Mouse (Mus musculus): Measurements from ENCODE around the gene Clptm1l. TPM values are rescaled to one million over a fixed set of nuclear protein-coding genes. Genes with fewer than 3 reads are reported as not detected.
A peak's percentile ranks its signal among the peaks of the same experiment; 100 is the strongest.

The Clptm1l gene
- polyA plus RNA-seq, 1 experiment from 2014 or later = 81.1 TPM

DNA sequence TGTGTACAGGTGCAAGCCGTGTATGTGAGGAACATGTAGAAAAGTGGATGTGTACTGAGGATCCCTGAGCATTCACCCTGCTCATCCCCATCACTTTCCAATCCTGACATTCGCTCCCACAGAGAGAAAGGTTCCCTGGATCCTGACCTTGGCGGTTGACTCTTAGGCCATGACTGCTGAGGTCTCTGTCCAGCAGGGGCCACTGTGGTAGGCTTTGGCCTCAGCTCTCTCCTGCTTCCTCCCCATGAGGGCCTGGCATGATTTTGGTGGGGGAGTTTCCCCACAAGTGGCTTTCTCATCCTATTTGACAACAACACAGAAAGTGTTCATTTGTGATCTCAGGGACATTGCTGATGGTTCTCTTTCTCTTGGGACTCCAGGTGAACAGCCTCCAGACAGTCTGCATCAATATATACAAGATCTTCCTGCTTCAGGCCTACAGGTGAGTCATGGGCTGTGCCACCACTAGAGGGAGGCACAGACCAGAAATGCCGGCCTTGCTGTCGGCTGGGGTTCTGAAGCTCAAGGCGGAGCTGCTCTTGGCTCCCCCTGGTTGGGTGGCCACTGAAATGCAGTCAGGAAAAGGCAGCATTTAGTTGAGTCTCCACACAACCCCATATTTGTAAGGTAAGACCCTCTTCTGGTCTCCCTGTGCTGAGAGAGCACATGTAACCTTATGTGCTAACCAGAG is 42.7 kb downstream of the Clptm1l start:
- H3K27ac ChIP-seq (ENCODE audit: low read length) = no peak overlapping the region
- H3K9me3 ChIP-seq (ENCODE audit: control insufficient read depth, low read length) = no peaks in the 10 kb centered on the region
- no peak overlapping the region for H3K9ac ChIP-seq (ENCODE audit: low read depth, low read length)
- no peaks in the 10 kb centered on the region for H3K4me1 ChIP-seq (ENCODE audit: control insufficient read depth, insufficient read depth, low read length)
- 0 out of 2 replicates have a peak, but pooled peaks cover 3% of the 10 kb centered on the region for H3K36me3 ChIP-seq (ENCODE audit: control insufficient read depth, insufficient read depth, low read length)
- ATAC-seq = peak; percentile 81
- whole genome bisulfite sequencing = 41% methylated on average over 6 of the region's 6 CpGs
- no peaks in the 10 kb centered on the region for H3K27me3 ChIP-seq (replicated peaks; ENCODE audit: control insufficient read depth, insufficient read depth, low read length)
- no peak overlapping the region for H3K4me2 ChIP-seq (ENCODE audit: low read depth, low read length)
- no peak overlapping the region for H3K4me3 ChIP-seq (ENCODE audit: low read length)

- no peaks in the 10 kb centered on the region for H3K36me3 ChIP-seq (ENCODE audit: control insufficient read depth, insufficient read depth, low read length)
- WGBS = 85% methylated on average over 3 of the region's 3 CpGs
- H3K27ac ChIP-seq (ENCODE audit: low read length) = no peak overlapping the region
- H3K27me3 ChIP-seq (replicated peaks; ENCODE audit: control insufficient read depth, insufficient read depth, low read length) = no peaks in the 10 kb centered on the region
- H3K4me2 ChIP-seq (ENCODE audit: low read depth, low read length) = no peak overlapping the region
- H3K4me1 ChIP-seq (ENCODE audit: control insufficient read depth, insufficient read depth, low read length) = no peaks in the 10 kb centered on the region
- no peak for ATAC-seq
- H3K9ac ChIP-seq (ENCODE audit: low read depth, low read length) = no peak overlapping the region
- no peaks in the 10 kb centered on the region for H3K9me3 ChIP-seq (ENCODE audit: control insufficient read depth, low read length)
- no peak overlapping the region for H3K4me3 ChIP-seq (ENCODE audit: low read length)
These were observed 49.5 kb downstream of the Clptm1l start for GRCm38 (mm10) chr13:73653266-73653665.

GRCm38 (mm10) chr13:73654976-73655375 is 51.2 kb downstream of the Clptm1l start:
- WGBS = 72% methylated on average over 3 of the region's 3 CpGs
- Histone ChIP-seq H3K4me3 (ENCODE audit: low read length) (no peak overlapping the region), H3K27me3 (replicated peaks; ENCODE audit: control insufficient read depth, insufficient read depth, low read length) (no peaks in the 10 kb centered on the region), H3K4me1 (ENCODE audit: control insufficient read depth, insufficient read depth, low read length) (no peaks in the 10 kb centered on the region), H3K9me3 (ENCODE audit: control insufficient read depth, low read length) (no peaks in the 10 kb centered on the region), H3K27ac (ENCODE audit: low read length) (no peak overlapping the region), H3K9ac (ENCODE audit: low read depth, low read length) (no peak overlapping the region), H3K4me2 (ENCODE audit: low read depth, low read length) (no peak overlapping the region), H3K36me3 (ENCODE audit: control insufficient read depth, insufficient read depth, low read length) (no peaks in the 10 kb centered on the region)
- ATAC-seq = no peak

DNA sequence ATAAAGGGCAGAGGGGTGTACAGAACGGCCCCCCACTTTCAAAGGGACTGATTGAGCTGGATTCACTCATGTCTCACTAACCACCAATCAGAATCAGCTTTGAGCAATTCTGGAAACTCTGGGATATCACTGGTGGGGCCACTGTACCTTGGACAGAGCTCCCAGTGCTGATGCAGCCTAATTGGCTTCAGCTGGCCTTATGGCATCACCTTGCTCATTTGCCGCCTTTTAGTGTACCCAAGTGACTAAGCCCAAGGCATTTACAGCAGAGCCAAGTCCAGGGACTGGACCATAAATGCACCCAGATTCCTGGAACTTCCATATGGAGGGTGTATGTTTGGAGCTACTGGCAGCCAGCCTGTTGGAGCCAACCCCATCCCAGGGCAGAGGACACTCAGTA is 55.1 kb downstream of the Clptm1l start:
- WGBS = 37% methylated on average over 2 of the region's 2 CpGs
- Histone ChIP-seq H3K4me3 (ENCODE audit: low read length) (no peak overlapping the region), H3K36me3 (ENCODE audit: control insufficient read depth, insufficient read depth, low read length) (no peaks in the 10 kb centered on the region), H3K9me3 (ENCODE audit: control insufficient read depth, low read length) (no peaks in the 10 kb centered on the region), H3K4me2 (ENCODE audit: low read depth, low read length) (no peak overlapping the region), H3K4me1 (ENCODE audit: control insufficient read depth, insufficient read depth, low read length) (no peaks in the 10 kb centered on the region), H3K27ac (ENCODE audit: low read length) (no peak overlapping the region), H3K27me3 (replicated peaks; ENCODE audit: control insufficient read depth, insufficient read depth, low read length) (no peaks in the 10 kb centered on the region; the same call in 1 of the 2 replicates), H3K9ac (ENCODE audit: low read depth, low read length) (no peak overlapping the region)
- ATAC-seq = peak; percentile 68

DNA sequence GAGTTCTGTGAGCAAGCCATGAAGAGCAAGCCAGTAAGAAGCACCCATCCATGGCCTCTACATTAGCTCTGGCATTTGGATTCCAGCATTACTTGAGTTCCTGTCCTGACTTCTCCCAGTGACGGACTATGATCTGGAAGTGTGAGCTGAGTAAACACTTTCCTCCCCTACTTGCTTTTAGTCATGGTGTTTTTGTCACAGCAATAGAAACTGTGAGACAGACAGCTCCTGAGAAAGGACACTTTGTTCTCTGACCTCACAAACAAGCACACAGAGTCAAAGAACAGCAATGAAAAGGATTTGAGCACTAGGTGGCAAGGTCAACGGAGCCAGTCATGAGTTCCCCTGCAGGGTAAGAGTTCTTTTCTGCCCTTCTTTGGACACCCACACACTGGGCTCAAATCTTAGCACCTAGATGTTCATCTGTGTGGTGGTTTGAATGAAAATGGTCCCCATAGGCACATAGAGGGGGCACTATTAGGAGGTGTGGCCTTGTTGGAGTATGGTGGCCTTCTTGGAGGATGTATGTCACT is 56.4 kb downstream of the Clptm1l start:
- Histone ChIP-seq H3K27ac (ENCODE audit: low read length) (no peak overlapping the region), H3K36me3 (ENCODE audit: control insufficient read depth, insufficient read depth, low read length) (no peaks in the 10 kb centered on the region), H3K9me3 (ENCODE audit: control insufficient read depth, low read length) (no peaks in the 10 kb centered on the region), H3K4me1 (ENCODE audit: control insufficient read depth, insufficient read depth, low read length) (no peaks in the 10 kb centered on the region), H3K4me2 (ENCODE audit: low read depth, low read length) (no peak overlapping the region), H3K9ac (ENCODE audit: low read depth, low read length) (no peak overlapping the region), H3K4me3 (ENCODE audit: low read length) (no peak overlapping the region), H3K27me3 (replicated peaks; ENCODE audit: control insufficient read depth, insufficient read depth, low read length) (no peaks in the 10 kb centered on the region; the same call in 1 of the 2 replicates)
- 83% methylated on average over 2 of the region's 2 CpGs for WGBS
- no peak for ATAC-seq

Other genes starting within 250 kb of the Clptm1l start
- 13.2 and 15.5 TPM in 2 replicates for gene Lpcat1, start 136.8 kb upstream of the Clptm1l start, polyA plus RNA-seq (2015; fragmentation: Nextera tagmentation; extraction: Ambion mirVana)
- 1.1 and 2.4 TPM in 2 replicates for gene Slc6a3, start 67.3 kb upstream of the Clptm1l start, polyA plus RNA-seq (2015; fragmentation: Nextera tagmentation; extraction: Ambion mirVana)
- 8.0 and 9.8 TPM in 2 replicates for gene Tert, start 22.9 kb downstream of the Clptm1l start, polyA plus RNA-seq (2015; fragmentation: Nextera tagmentation; extraction: Ambion mirVana)
- gene Slc6a18, start 74.0 kb downstream of the Clptm1l start, polyA plus RNA-seq (2015; fragmentation: Nextera tagmentation; extraction: Ambion mirVana) = not detected in 2 replicates
- gene Slc6a19, start 100.9 kb downstream of the Clptm1l start, polyA plus RNA-seq (2015; fragmentation: Nextera tagmentation; extraction: Ambion mirVana) = 24.9 and 40.5 TPM in 2 replicates
- 28.7 and 31.7 TPM in 2 replicates for gene Slc12a7, start 129.1 kb downstream of the Clptm1l start, polyA plus RNA-seq (2015; fragmentation: Nextera tagmentation; extraction: Ambion mirVana)
- 4.1 and 4.2 TPM in 2 replicates for gene Nkd2, start 243.6 kb downstream of the Clptm1l start, polyA plus RNA-seq (2015; fragmentation: Nextera tagmentation; extraction: Ambion mirVana)